Mouse (Mus musculus): Measurements from ENCODE around the gene Itga4.
A peak's percentile ranks its signal among the peaks of the same experiment; 100 is the strongest.

DNA sequence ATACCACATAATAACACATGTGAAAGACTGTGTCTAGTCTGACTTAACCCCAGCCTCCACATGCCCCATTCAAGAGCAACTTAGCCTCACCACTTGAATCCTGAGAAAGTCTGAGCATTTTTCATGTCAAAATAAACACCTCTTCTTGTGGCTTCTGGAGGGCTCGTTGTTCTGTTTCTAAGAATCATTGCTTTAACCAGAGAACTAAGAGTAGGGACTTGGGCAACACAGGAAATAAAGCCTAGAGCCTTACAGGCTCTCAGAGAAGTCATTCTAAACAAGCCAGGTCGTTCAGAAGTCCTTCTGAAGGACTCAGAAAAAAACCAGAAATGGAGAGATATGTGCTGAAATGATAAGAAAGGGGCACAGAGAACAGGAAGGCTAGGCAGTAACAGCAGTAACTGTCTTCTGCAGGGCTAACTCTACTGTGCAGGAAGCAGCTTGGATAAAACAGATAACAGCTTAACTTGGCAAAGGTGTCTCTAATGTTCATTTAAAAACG is 14.9 kb downstream of the Itga4 start:
- peak; percentile 28; the same call in 1 of the 3 replicates for TF ChIP-seq GATA1 (IDR thresholded peaks at IDR 0.05; ENCODE audit: borderline replicate concordance, low read length)
- no peak for TF ChIP-seq FLI1 (IDR thresholded peaks at IDR 0.05; ENCODE audit: low read length)
